Mouse (Mus musculus) thymus, adult 2 months (tissue): Measurements from ENCODE around the gene Stx4a.

ENCODE experiments used
- CTCF ChIP-seq: fragments of 200-500 bp; IDR thresholded peaks from 2 replicates; pipeline ENCODE4 v1.5.1; 2012; ENCODE audit warnings: mild to moderate bottlenecking, control low read depth, low read length, moderate library complexity, borderline replicate concordance; ENCODE audit not compliant: control insufficient read depth, poor library complexity, insufficient read depth; ENCODE audit errors: extremely low read depth
- POLR2A ChIP-seq: fragments of 200-500 bp; IDR thresholded peaks from 2 replicates; pipeline ENCODE4 v1.6.1; 2012; ENCODE audit warnings: mild to moderate bottlenecking, low read length, control low read depth, moderate library complexity; ENCODE audit not compliant: control insufficient read depth, poor library complexity, insufficient read depth; ENCODE audit errors: extremely low read depth

DNA sequence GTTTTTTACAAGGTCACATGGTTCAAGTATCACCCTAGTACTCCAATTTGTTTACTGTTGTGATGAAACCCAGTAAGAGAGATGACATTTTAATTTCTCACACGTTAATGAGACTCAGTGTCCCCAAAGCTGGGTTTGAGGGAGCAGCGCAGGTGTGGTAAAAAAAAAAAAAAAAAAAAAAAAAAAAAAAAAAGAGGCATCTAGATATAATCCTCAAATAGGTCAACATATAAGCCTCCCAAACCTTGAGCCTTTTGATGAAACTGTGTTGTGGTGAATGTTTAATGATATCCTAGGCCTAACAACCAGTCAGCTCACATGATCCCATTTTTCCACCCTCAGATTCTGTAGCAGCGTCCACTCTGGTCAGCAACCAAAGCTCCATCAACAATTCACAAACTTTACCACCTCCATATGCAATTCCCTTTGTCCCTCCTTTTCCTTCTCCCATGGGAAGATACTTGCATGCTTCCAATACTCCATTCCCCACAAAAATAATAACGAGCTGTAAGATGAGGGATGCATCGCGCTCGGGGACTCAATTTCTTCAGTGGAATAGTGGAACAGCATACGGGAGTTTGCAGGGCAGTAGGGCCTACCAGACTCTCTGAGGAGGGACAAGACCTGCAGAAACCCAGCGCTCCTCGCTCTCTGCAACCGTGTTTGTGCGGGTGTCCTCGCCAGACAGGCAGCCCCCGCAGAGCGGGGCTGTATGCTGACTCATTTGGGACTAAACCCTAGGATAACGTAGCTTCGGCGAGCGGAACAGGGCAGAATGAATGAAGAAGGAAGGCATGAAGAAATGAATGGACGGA lies 50.9 kb downstream of the Stx4a start:
- TF ChIP-seq POLR2A = no peak
- TF ChIP-seq CTCF = no peak
